In genomic region chr10:7664027-7664526, GRCm38 (mm10) we compare ENCODE assay signal across 8 mouse cellular contexts. TPM values are rescaled to one million over a fixed set of nuclear protein-coding genes. Genes with fewer than 3 reads are reported as not detected.
A peak's percentile ranks its signal among the peaks of the same experiment; 100 is the strongest.
DNase-seq lines count a peak whose midpoint lies in the region; ATAC-seq and TF ChIP-seq lines count a peak whose summit lies in the region.
"Had no signal": no experiment of that assay in that cellular context is flagged by ENCODE, and none has a peak within 500 bp of the region (broad histone marks: within the 10 kb centered on the region; RNA-seq: fewer than 3 reads in every experiment).

No protein-coding gene starts in this region.

- no peaks in the 10 kb centered on the region for H3K9me3 ChIP-seq in lung, embryonic 16.5 days (ENCODE audit: control insufficient read depth, low read length)
- no peaks in the 10 kb centered on the region for H3K9me3 ChIP-seq in forebrain, embryonic 10.5 days
- no peaks in the 10 kb centered on the region for H3K9me3 ChIP-seq in liver, embryonic 11.5 days (ENCODE audit: control insufficient read depth, low read length)
- no peaks in the 10 kb centered on the region for H3K9me3 ChIP-seq in stomach, postnatal 0 days (ENCODE audit: control insufficient read depth, low read length)

- peaks cover 19% of the 10 kb centered on the region for H3K4me1 ChIP-seq in lung, embryonic 16.5 days (replicated peaks; ENCODE audit: control insufficient read depth, insufficient read depth, low read length)
- peaks cover 22% of the 10 kb centered on the region for H3K4me1 ChIP-seq in forebrain, embryonic 10.5 days
- H3K4me1 ChIP-seq in liver, embryonic 11.5 days (replicated peaks; ENCODE audit: control insufficient read depth, insufficient read depth, low read length): peaks cover 26% of the 10 kb centered on the region
- 0 out of 2 replicates have a peak, but pooled peaks cover 2% of the 10 kb centered on the region for H3K4me1 ChIP-seq in stomach, postnatal 0 days (replicated peaks; ENCODE audit: control insufficient read depth, insufficient read depth)

- DNase-seq in lung, postnatal 14 days: no peak
- DNase-seq in forebrain, embryonic 10.5 days (ENCODE audit: extremely low spot score, low spot score): no peak
- no peak for DNase-seq in liver, embryonic 11.5 days (ENCODE audit: low spot score)
- DNase-seq in stomach, postnatal 0 days (ENCODE audit: low spot score): no peak
- no peak for DNase-seq in ovary, postnatal 10 days (ENCODE audit: low spot score)
- no peak for DNase-seq in right cerebral cortex, postnatal 14 days
- DNase-seq: retina, postnatal 1 day had no signal

- peak overlapping the region; percentile 91 for H3K4me2 ChIP-seq in lung, embryonic 16.5 days (ENCODE audit: low read depth, low read length)
- H3K4me2 ChIP-seq in liver, embryonic 11.5 days: peak overlapping the region; percentile 97
- H3K4me2 ChIP-seq in stomach, postnatal 0 days (replicated peaks; ENCODE audit: low read depth): peak overlapping the region; percentile 81

- H3K4me3 ChIP-seq in lung, embryonic 16.5 days (ENCODE audit: low read length): peak overlapping the region; percentile 99
- H3K4me3 ChIP-seq in forebrain, embryonic 10.5 days: peak overlapping the region; percentile 67
- peak overlapping the region; percentile 98 for H3K4me3 ChIP-seq in liver, embryonic 11.5 days (ENCODE audit: low read depth, low read length)
- peak overlapping the region; percentile 81 for H3K4me3 ChIP-seq in stomach, postnatal 0 days (ENCODE audit: low read depth, low read length)

- no peak for TF ChIP-seq EP300 in stomach, postnatal 0 days (optimal IDR thresholded peaks at IDR 0.05)

- peak overlapping the region; percentile 97 for H3K9ac ChIP-seq in lung, embryonic 16.5 days (ENCODE audit: low read length)
- H3K9ac ChIP-seq in liver, embryonic 11.5 days (ENCODE audit: low read depth, low read length): peak overlapping the region; percentile 94
- H3K9ac ChIP-seq in stomach, postnatal 0 days (ENCODE audit: low read length): peak overlapping the region; percentile 79; the same call in 1 of the 2 replicates

- no peak for ATAC-seq in lung, embryonic 16.5 days (ENCODE audit: low read depth)
- ATAC-seq in liver, embryonic 11.5 days (replicated peaks; ENCODE audit: low FRiP score): no peak
- ATAC-seq in stomach, postnatal 0 days (ENCODE audit: low FRiP score, low TSS enrichment): no peak

- no peak overlapping the region for H3K27ac ChIP-seq in lung, embryonic 16.5 days (ENCODE audit: low read length)
- H3K27ac ChIP-seq in forebrain, embryonic 10.5 days: peak overlapping the region; percentile 95
- H3K27ac ChIP-seq in liver, embryonic 11.5 days (ENCODE audit: low read depth, low read length): peak overlapping the region; percentile 94
- H3K27ac ChIP-seq in stomach, postnatal 0 days (replicated peaks): no peak overlapping the region; the same call in 1 of the 2 replicates

- whole genome bisulfite sequencing in lung, embryonic 16.5 days: 52% methylated on average over 6 of the region's 6 CpGs
- 76% methylated on average over 6 of the region's 6 CpGs for WGBS in forebrain, embryonic 10.5 days
- 42% methylated on average over 6 of the region's 6 CpGs for WGBS in liver, embryonic 11.5 days
- WGBS in stomach, postnatal 0 days: 52% methylated on average over 6 of the region's 6 CpGs

- H3K27me3 ChIP-seq in lung, embryonic 16.5 days (ENCODE audit: control insufficient read depth, insufficient read depth, low read depth, low read length): no peaks in the 10 kb centered on the region
- H3K27me3 ChIP-seq in forebrain, embryonic 10.5 days (ENCODE audit: poor library complexity, severe bottlenecking): no peaks in the 10 kb centered on the region
- H3K27me3 ChIP-seq in liver, embryonic 11.5 days (replicated peaks; ENCODE audit: control insufficient read depth, insufficient read depth, low read length): no peaks in the 10 kb centered on the region
- no peaks in the 10 kb centered on the region for H3K27me3 ChIP-seq in stomach, postnatal 0 days (ENCODE audit: control insufficient read depth, insufficient read depth, low read length)

- H3K36me3 ChIP-seq in lung, embryonic 16.5 days (ENCODE audit: control insufficient read depth, insufficient read depth, low read length): no peaks in the 10 kb centered on the region
- H3K36me3 ChIP-seq in forebrain, embryonic 10.5 days (replicated peaks): peaks cover 7% of the 10 kb centered on the region; the same call in 1 of the 2 replicates
- H3K36me3 ChIP-seq in liver, embryonic 11.5 days (ENCODE audit: control insufficient read depth, insufficient read depth, low read length): no peaks in the 10 kb centered on the region
- H3K36me3 ChIP-seq in stomach, postnatal 0 days (ENCODE audit: control insufficient read depth, insufficient read depth, low read length): no peaks in the 10 kb centered on the region

- no peak for TF ChIP-seq CTCF in stomach, postnatal 0 days (IDR thresholded peaks at IDR 0.05; ENCODE audit: low read depth)

RNA-seq across cellular contexts. Expression of gene Nup43, which starts 3.2 kb away (rescaled TPM):
- polyA plus RNA-seq in lung, embryonic 16.5 days (2015; fragmentation: Nextera tagmentation; extraction: Ambion mirVana): 46.4 and 47.4 TPM in 2 replicates
- 93.1 and 93.6 TPM in 2 replicates for polyA plus RNA-seq in forebrain, embryonic 10.5 days (2016; fragmentation: Nextera tagmentation; extraction: Ambion mirVana)
- 66.1 and 68.3 TPM in 2 replicates for polyA plus RNA-seq in liver, embryonic 11.5 days (2014; fragmentation: Nextera tagmentation; extraction: Ambion mirVana)
- polyA plus RNA-seq in stomach, postnatal 0 days (2015; fragmentation: Nextera tagmentation; extraction: Ambion mirVana): 16.7 and 17.5 TPM in 2 replicates

RNA-seq across cellular contexts. Expression of gene Pcmt1, which starts 16.9 kb away (rescaled TPM):
- 122 and 126 TPM in 2 replicates for polyA plus RNA-seq in lung, embryonic 16.5 days (2015; fragmentation: Nextera tagmentation; extraction: Ambion mirVana)
- 125 and 134 TPM in 2 replicates for polyA plus RNA-seq in forebrain, embryonic 10.5 days (2016; fragmentation: Nextera tagmentation; extraction: Ambion mirVana)
- polyA plus RNA-seq in liver, embryonic 11.5 days (2014; fragmentation: Nextera tagmentation; extraction: Ambion mirVana): 137 and 143 TPM in 2 replicates
- polyA plus RNA-seq in stomach, postnatal 0 days (2015; fragmentation: Nextera tagmentation; extraction: Ambion mirVana): 61.0 and 65.7 TPM in 2 replicates

RNA-seq across cellular contexts. Expression of gene Lats1, which starts 16.9 kb away (rescaled TPM):
- polyA plus RNA-seq in lung, embryonic 16.5 days (2015; fragmentation: Nextera tagmentation; extraction: Ambion mirVana): 7.9 and 8.0 TPM in 2 replicates
- polyA plus RNA-seq in forebrain, embryonic 10.5 days (2016; fragmentation: Nextera tagmentation; extraction: Ambion mirVana): 7.7 and 8.0 TPM in 2 replicates
- polyA plus RNA-seq in liver, embryonic 11.5 days (2014; fragmentation: Nextera tagmentation; extraction: Ambion mirVana): 7.7 and 7.9 TPM in 2 replicates
- 4.7 TPM in 2 replicates for polyA plus RNA-seq in stomach, postnatal 0 days (2015; fragmentation: Nextera tagmentation; extraction: Ambion mirVana)

Comparison
In these comparisons a context has a peak if more than half of its experiments do, and no peak if none do; other contexts are left out.
1. H3K27ac ChIP-seq: peak in forebrain, embryonic 10.5 days (single experiment) and liver, embryonic 11.5 days (single experiment); none in lung, embryonic 16.5 days (single experiment) and stomach, postnatal 0 days (single experiment).
2. Peak in every context shown above with its lines, with median percentiles within 50 percentile points of each other: H3K4me2 ChIP-seq, H3K4me3 ChIP-seq and H3K9ac ChIP-seq.